Mouse (Mus musculus) ES-Bruce4 (cell line): ENCODE data around the gene Ndufv3. TPM values are rescaled to one million over a fixed set of nuclear protein-coding genes. Genes with fewer than 3 reads are reported as not detected.

Experiments used
- H3K27ac ChIP-seq: 2 replicates; pipeline ENCODE4 v1.5.1; 2012; ENCODE audit warnings: low read length, inconsistent platforms; ENCODE audit not compliant: insufficient read depth
- H3K27me3 ChIP-seq: 2 replicates; pipeline ENCODE4 v1.6.1; 2012; ENCODE audit warnings: mild to moderate bottlenecking, low read length, inconsistent platforms; ENCODE audit not compliant: control insufficient read depth, poor library complexity, insufficient read depth, severe bottlenecking
- H3K36me3 ChIP-seq: 2 replicates; pipeline ENCODE4 v1.6.1; 2012; ENCODE audit warnings: inconsistent platforms, mild to moderate bottlenecking, low read length, moderate library complexity; ENCODE audit not compliant: control insufficient read depth, poor library complexity, insufficient read depth, severe bottlenecking
- H3K4me1 ChIP-seq: one replicate; pipeline ENCODE4 v1.8.1; 2011; ENCODE audit warnings: low read length; ENCODE audit not compliant: control insufficient read depth, insufficient read depth
- H3K4me3 ChIP-seq: 2 replicates; pipeline ENCODE4 v1.5.1; 2011; ENCODE audit warnings: low read depth, mild to moderate bottlenecking, low read length
- H3K9ac ChIP-seq: 2 replicates; pipeline ENCODE4 v1.6.1; 2012; ENCODE audit warnings: low read depth, mild to moderate bottlenecking, inconsistent platforms; ENCODE audit not compliant: poor library complexity, severe bottlenecking
- H3K9me3 ChIP-seq: replicated peaks from 2 replicates; pipeline ENCODE4 v1.6.1; 2012; ENCODE audit warnings: mild to moderate bottlenecking, low read length, inconsistent platforms; ENCODE audit not compliant: control insufficient read depth, poor library complexity, insufficient read depth, severe bottlenecking
- CTCF ChIP-seq: IDR thresholded peaks from one replicate; pipeline ENCODE4 v1.8.1; 2011; ENCODE audit warnings: low read depth, low read length
- EP300 ChIP-seq: IDR thresholded peaks from 2 replicates; pipeline ENCODE4 v1.6.1; 2011; ENCODE audit warnings: low read depth, low read length; ENCODE audit not compliant: insufficient read depth
- POLR2A ChIP-seq: IDR thresholded peaks from one replicate; pipeline ENCODE4 v1.8.1; 2011; ENCODE audit warnings: low read length; ENCODE audit not compliant: insufficient read depth
- polyA plus RNA-seq: library from polyadenylated mRNA; stranded (reverse); fragments of >200 nt; gene quantifications from 2 replicates; pipeline ENCODE4 v1.2.4, GENCODE M21; 2011; ENCODE audit warnings: low read depth; ENCODE audit not compliant: missing spikeins, insufficient read depth, insufficient read length

Gene Ndufv3
- polyA plus RNA-seq, 1 experiment: 116 TPM

- TF ChIP-seq EP300 (no peak), POLR2A (no peak), CTCF (no peak)
- no peak overlapping the region for H3K4me3 ChIP-seq
Measured at GRCm38 (mm10) chr17:31557124-31557880, 37.4 kb downstream of the Ndufv3 start.

GRCm38 (mm10) chr17:31557947-31558542 lies 38.1 kb downstream of the Ndufv3 start:
- Histone ChIP-seq H3K27ac (no peak overlapping the region), H3K27me3 (no peaks in the 10 kb centered on the region), H3K9ac (peak overlapping the region; percentile 11; the same call in 1 of the 2 replicates), H3K4me3 (peak overlapping the region; percentile 50), H3K36me3 (no peaks in the 10 kb centered on the region), H3K9me3 (peaks cover 28% of the 10 kb centered on the region), H3K4me1 (peaks cover 4% of the 10 kb centered on the region)
- TF ChIP-seq POLR2A (no peak), CTCF (no peak), EP300 (no peak)

More at GRCm38 (mm10) chr17:31557124-31557880, 37.4 kb downstream of the Ndufv3 start:
- H3K9ac ChIP-seq: no peak overlapping the region
- H3K4me1 ChIP-seq: peaks cover 4% of the 10 kb centered on the region
- no peaks in the 10 kb centered on the region for H3K36me3 ChIP-seq
- H3K27ac ChIP-seq: no peak overlapping the region
- H3K9me3 ChIP-seq: peaks cover 31% of the 10 kb centered on the region
- H3K27me3 ChIP-seq: no peaks in the 10 kb centered on the region

DNA sequence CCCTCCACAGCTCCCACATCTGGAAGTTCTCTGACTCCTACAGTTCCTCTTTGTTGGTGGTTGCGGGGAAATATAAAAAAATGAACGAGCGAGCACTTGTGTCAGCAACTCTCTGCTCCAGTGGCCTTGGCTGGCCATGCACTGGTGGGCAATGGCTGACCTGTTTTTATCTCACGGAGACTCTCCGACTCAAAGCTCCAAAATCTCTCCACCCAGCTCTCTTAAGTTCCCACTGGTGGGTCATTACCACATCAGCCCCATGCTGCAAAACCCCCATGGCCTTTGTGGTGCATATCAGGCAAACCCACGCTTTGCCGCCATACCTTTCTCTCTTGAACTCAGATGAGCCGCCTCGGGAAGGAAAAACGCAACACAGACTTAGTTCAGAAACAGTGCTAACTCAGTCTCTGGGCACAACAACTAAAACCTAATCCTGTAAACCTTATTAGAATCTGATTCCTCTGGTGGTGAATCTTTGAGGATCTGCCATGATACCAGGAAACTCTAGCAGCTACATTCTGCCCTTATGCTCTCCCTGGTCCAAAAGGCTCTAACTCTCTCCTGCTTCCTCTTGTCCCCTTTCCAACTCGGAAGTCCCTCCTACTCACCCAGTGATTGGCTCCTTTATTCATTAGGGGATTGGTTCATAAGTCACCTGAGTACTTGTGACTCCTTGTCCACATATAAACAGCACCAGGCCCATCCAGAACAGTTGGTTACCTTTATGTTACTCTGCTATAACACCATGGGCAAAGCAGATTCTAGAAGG lies 39.3 kb downstream of the Ndufv3 start:
- H3K27me3 ChIP-seq: no peaks in the 10 kb centered on the region
- H3K9me3 ChIP-seq: peaks cover 20% of the 10 kb centered on the region
- peak; percentile 77 for TF ChIP-seq POLR2A
- TF ChIP-seq EP300: no peak
- no peak overlapping the region for H3K27ac ChIP-seq
- H3K36me3 ChIP-seq: no peaks in the 10 kb centered on the region
- H3K4me3 ChIP-seq: peak overlapping the region; percentile 95
- peaks cover 4% of the 10 kb centered on the region for H3K4me1 ChIP-seq
- peak overlapping the region; percentile 83 for H3K9ac ChIP-seq

DNA sequence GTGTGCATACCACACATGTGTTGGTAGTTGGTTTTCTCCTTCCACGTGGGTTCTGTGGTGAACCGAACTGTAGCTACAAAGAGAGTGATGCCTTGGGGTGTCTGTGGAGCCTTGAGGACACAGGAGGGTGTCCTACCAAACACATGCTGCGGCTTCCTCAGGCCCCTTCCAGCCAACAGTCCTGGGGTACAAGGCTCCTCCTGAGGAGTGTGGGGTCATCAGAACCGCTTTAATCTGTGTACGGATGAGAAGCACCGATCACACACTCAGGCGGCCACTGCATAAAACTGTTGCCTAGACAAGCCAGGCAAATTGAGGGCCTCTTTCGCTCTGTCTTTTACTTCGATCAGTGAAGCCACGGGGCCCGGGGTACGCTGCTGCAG lies 43.7 kb downstream of the Ndufv3 start:
- peak overlapping the region; percentile 92 for H3K4me3 ChIP-seq
- H3K27me3 ChIP-seq: no peaks in the 10 kb centered on the region
- H3K27ac ChIP-seq: peak overlapping the region; percentile 5
- no peaks in the 10 kb centered on the region for H3K9me3 ChIP-seq
- no peaks in the 10 kb centered on the region for H3K4me1 ChIP-seq
- H3K9ac ChIP-seq: peak overlapping the region; percentile 88
- TF ChIP-seq POLR2A (no peak), EP300 (no peak), CTCF (no peak)
- no peaks in the 10 kb centered on the region for H3K36me3 ChIP-seq

GRCm38 (mm10) chr17:31564015-31564857 lies 44.3 kb downstream of the Ndufv3 start, which contains the start of gene Pknox1:
Pknox1 (plus strand) TSS chr17:31564734.
- H3K4me3 ChIP-seq: peak within 1 kb of the TSS; percentile 94
- H3K9ac ChIP-seq: peak within 1 kb of the TSS; percentile 98
- TF ChIP-seq EP300 (no peak), POLR2A (peak; percentile 43), CTCF (no peak)
- no peaks in the 10 kb centered on the region for H3K27me3 ChIP-seq
- H3K9me3 ChIP-seq: no peaks in the 10 kb centered on the region
- peaks cover 2% of the 10 kb centered on the region for H3K4me1 ChIP-seq
- peak within 1 kb of the TSS; percentile 51 for H3K27ac ChIP-seq
- no peaks in the 10 kb centered on the region for H3K36me3 ChIP-seq
